Mouse (Mus musculus): Measurements from ENCODE around the gene Cdon. TPM values are rescaled to one million over a fixed set of nuclear protein-coding genes. Genes with fewer than 3 reads are reported as not detected.
"Not testable (repeated sequence)": the region's sequence is repeated elsewhere in the genome, so short reads cannot be mapped to it uniquely, and the experiment has no call there.

Cdon gene
- polyA plus RNA-seq, 1 experiment from 2014 or later: 1.0 TPM

- H3K36me3 ChIP-seq: no peaks in the 10 kb centered on the region
- no peak overlapping the region for H3K9ac ChIP-seq
- 72% methylated on average over 7 of the region's 7 CpGs for WGBS (ENCODE audit: insufficient replicate concordance)
- no peaks in the 10 kb centered on the region for H3K4me1 ChIP-seq
- H3K27me3 ChIP-seq (replicated peaks): peaks cover 6% of the 10 kb centered on the region; the same call in 1 of the 2 replicates
- H3K9me3 ChIP-seq (replicated peaks): no peaks in the 10 kb centered on the region
- no peak overlapping the region for H3K4me3 ChIP-seq
- H3K27ac ChIP-seq: no peak overlapping the region
- no peak for ATAC-seq
- H3K4me2 ChIP-seq: no peak overlapping the region
These were observed 9.0 kb upstream of the Cdon start for GRCm38 (mm10) chr9:35411975-35412374.

GRCm38 (mm10) chr9:35421730-35422235 is 855 bp downstream of the Cdon start:
- Histone ChIP-seq H3K27me3 (replicated peaks) (peaks cover 45% of the 10 kb centered on the region), H3K4me1 (peaks cover 18% of the 10 kb centered on the region), H3K36me3 (no peaks in the 10 kb centered on the region), H3K9ac (peak overlapping the region; percentile 77), H3K9me3 (replicated peaks) (no peaks in the 10 kb centered on the region), H3K27ac (peak overlapping the region; percentile 43; the same call in 1 of the 2 replicates), H3K4me3 (peak overlapping the region; percentile 74), H3K4me2 (peak overlapping the region; percentile 97)
- WGBS (ENCODE audit: insufficient replicate concordance): 3% methylated on average over 35 of the region's 35 CpGs
- no peak for ATAC-seq

GRCm38 (mm10) chr9:35422405-35422941 is 1.5 kb downstream of the Cdon start:
- Histone ChIP-seq H3K27ac (no peak overlapping the region), H3K4me1 (peaks cover 18% of the 10 kb centered on the region), H3K36me3 (no peaks in the 10 kb centered on the region), H3K4me2 (peak overlapping the region; percentile 97), H3K27me3 (replicated peaks) (peaks cover 45% of the 10 kb centered on the region), H3K4me3 (peak overlapping the region; percentile 74), H3K9me3 (replicated peaks) (no peaks in the 10 kb centered on the region), H3K9ac (no peak overlapping the region)
- ATAC-seq: no peak
- 13% methylated on average over 4 of the region's 4 CpGs for WGBS (ENCODE audit: insufficient replicate concordance)

GRCm38 (mm10) chr9:35423265-35423664 is 2.3 kb downstream of the Cdon start:
- ATAC-seq: no peak
- no peaks in the 10 kb centered on the region for H3K9me3 ChIP-seq (replicated peaks)
- no peaks in the 10 kb centered on the region for H3K36me3 ChIP-seq
- H3K4me3 ChIP-seq: no peak overlapping the region
- 39% methylated on average over 4 of the region's 4 CpGs for WGBS (ENCODE audit: insufficient replicate concordance)
- H3K4me2 ChIP-seq: no peak overlapping the region
- H3K9ac ChIP-seq: no peak overlapping the region
- peaks cover 18% of the 10 kb centered on the region for H3K4me1 ChIP-seq
- peaks cover 45% of the 10 kb centered on the region for H3K27me3 ChIP-seq (replicated peaks)
- no peak overlapping the region for H3K27ac ChIP-seq

DNA sequence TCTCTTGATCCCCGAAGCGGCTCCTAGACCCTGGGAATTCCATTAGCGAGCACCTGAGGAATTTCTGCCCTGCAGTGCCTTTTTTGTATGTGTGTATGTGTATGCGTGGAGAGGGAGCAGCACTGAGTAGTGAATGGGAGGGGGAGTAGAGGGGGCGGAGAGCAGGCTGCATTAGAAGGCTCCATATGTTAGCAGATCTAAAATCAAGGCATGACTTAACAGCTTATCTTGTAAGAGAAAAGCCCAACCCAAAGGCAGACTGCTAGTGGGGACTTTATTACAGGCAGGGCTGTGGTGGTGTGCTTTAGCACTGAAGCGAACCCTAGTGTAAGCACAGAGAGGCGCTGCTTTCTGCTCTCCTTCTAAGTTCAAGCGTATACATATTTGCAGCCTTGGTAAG is 3.7 kb downstream of the Cdon start:
- Histone ChIP-seq H3K27ac (no peak overlapping the region), H3K27me3 (replicated peaks) (peaks cover 36% of the 10 kb centered on the region), H3K4me3 (no peak overlapping the region), H3K9me3 (replicated peaks) (no peaks in the 10 kb centered on the region), H3K36me3 (no peaks in the 10 kb centered on the region), H3K4me2 (no peak overlapping the region), H3K9ac (no peak overlapping the region), H3K4me1 (peaks cover 18% of the 10 kb centered on the region)
- ATAC-seq: no peak
- 42% methylated on average over 8 of the region's 8 CpGs for WGBS (ENCODE audit: insufficient replicate concordance)

DNA sequence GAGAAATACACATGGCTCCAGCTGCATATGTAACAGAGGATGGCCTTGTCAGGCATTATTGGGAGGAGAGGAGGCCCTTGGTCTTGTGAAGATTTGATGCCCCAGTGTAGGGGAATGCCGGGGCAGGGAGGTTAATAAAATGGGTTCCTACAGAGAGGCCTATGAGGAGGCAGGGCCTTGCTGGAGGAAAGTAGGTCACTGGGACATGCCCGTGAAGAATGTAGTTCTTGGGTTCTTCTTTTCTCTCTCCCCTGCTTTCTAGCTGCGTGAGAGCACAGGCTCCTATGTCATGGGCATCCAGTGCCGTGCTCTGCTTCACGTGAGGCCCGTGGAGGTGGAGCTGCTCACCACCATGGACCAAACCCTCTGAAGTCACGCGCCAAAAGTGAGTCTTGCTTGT is 9.5 kb downstream of the Cdon start:
- Histone ChIP-seq H3K27ac (no peak overlapping the region), H3K4me1 (no peaks in the 10 kb centered on the region), H3K4me3 (no peak overlapping the region), H3K9me3 (replicated peaks) (no peaks in the 10 kb centered on the region), H3K9ac (no peak overlapping the region), H3K27me3 (replicated peaks) (0 out of 2 replicates have a peak, but pooled peaks cover under 1% of the 10 kb centered on the region), H3K4me2 (no peak overlapping the region), H3K36me3 (no peaks in the 10 kb centered on the region)
- ATAC-seq: no peak
- WGBS (ENCODE audit: insufficient replicate concordance): 72% methylated on average over 8 of the region's 8 CpGs

- no peaks in the 10 kb centered on the region for H3K27me3 ChIP-seq (replicated peaks)
- no peaks in the 10 kb centered on the region for H3K36me3 ChIP-seq
- H3K27ac ChIP-seq: no peak overlapping the region
- H3K4me3 ChIP-seq: no peak overlapping the region
- whole genome bisulfite sequencing (ENCODE audit: insufficient replicate concordance): 53% methylated on average over 6 of the region's 6 CpGs
- no peaks in the 10 kb centered on the region for H3K9me3 ChIP-seq (replicated peaks)
- no peak overlapping the region for H3K9ac ChIP-seq
- no peak for ATAC-seq
- H3K4me1 ChIP-seq: no peaks in the 10 kb centered on the region
- H3K4me2 ChIP-seq: no peak overlapping the region
These were observed 10.5 kb downstream of the Cdon start for GRCm38 (mm10) chr9:35431396-35431795.

DNA sequence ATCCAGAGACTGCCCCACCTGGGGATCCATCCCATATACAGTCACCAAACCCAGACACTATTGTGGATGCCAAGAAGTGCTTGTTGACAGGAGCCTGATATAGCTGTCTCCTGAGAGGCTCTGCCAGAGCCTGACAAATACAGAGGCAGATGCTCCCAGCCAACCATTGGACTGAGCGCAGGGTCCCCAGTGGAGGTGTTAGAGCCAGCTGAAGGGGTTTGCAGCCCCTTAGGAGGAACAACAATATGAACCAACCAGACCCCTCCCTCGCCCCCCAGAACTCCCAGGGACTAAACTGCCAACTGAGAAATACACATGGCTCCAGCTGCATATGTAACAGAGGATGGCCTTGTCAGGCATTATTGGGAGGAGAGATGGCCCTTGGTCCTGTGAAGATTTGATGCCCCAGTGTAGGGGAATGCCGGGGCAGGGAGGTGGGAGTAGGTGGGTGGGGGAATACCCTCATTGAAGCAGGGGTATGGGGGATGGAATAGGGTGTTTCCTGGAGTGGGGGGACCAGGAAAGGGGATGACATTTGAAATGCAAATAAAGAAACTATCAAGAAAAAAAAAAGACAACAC is 11.9 kb downstream of the Cdon start:
- H3K4me1 ChIP-seq; H3K4me3 ChIP-seq; H3K27ac ChIP-seq; H3K27me3 ChIP-seq (replicated peaks); H3K9ac ChIP-seq; H3K4me2 ChIP-seq; H3K36me3 ChIP-seq; ATAC-seq; H3K9me3 ChIP-seq (replicated peaks): not testable (repeated sequence)
- WGBS (ENCODE audit: insufficient replicate concordance): 70% methylated on average over 3 of the region's 3 CpGs

GRCm38 (mm10) chr9:35434340-35434739 is 13.4 kb downstream of the Cdon start:
- ATAC-seq: no peak
- H3K36me3 ChIP-seq: no peaks in the 10 kb centered on the region
- no peaks in the 10 kb centered on the region for H3K4me1 ChIP-seq
- H3K4me2 ChIP-seq: no peak overlapping the region
- H3K27ac ChIP-seq: no peak overlapping the region
- H3K9ac ChIP-seq: no peak overlapping the region
- H3K4me3 ChIP-seq: no peak overlapping the region
- WGBS (ENCODE audit: insufficient replicate concordance): 77% methylated on average over 3 of the region's 3 CpGs
- H3K27me3 ChIP-seq (replicated peaks): no peaks in the 10 kb centered on the region
- H3K9me3 ChIP-seq (replicated peaks): no peaks in the 10 kb centered on the region

GRCm38 (mm10) chr9:35435565-35435964 is 14.6 kb downstream of the Cdon start:
- no peak overlapping the region for H3K4me2 ChIP-seq
- H3K9ac ChIP-seq: no peak overlapping the region
- H3K4me1 ChIP-seq: no peaks in the 10 kb centered on the region
- no peak for ATAC-seq
- WGBS (ENCODE audit: insufficient replicate concordance): 49% methylated on average over 9 of the region's 9 CpGs
- H3K27ac ChIP-seq: no peak overlapping the region
- no peaks in the 10 kb centered on the region for H3K36me3 ChIP-seq
- no peak overlapping the region for H3K4me3 ChIP-seq
- no peaks in the 10 kb centered on the region for H3K27me3 ChIP-seq (replicated peaks)
- H3K9me3 ChIP-seq (replicated peaks): no peaks in the 10 kb centered on the region

- Histone ChIP-seq H3K9me3 (replicated peaks) (no peaks in the 10 kb centered on the region), H3K4me1 (no peaks in the 10 kb centered on the region), H3K4me2 (no peak overlapping the region), H3K27me3 (replicated peaks) (no peaks in the 10 kb centered on the region), H3K36me3 (no peaks in the 10 kb centered on the region), H3K27ac (no peak overlapping the region), H3K4me3 (no peak overlapping the region), H3K9ac (no peak overlapping the region)
- 69% methylated on average over 8 of the region's 8 CpGs for WGBS (ENCODE audit: insufficient replicate concordance)
- ATAC-seq: no peak
These were observed 17.5 kb downstream of the Cdon start for GRCm38 (mm10) chr9:35438286-35439061.

DNA sequence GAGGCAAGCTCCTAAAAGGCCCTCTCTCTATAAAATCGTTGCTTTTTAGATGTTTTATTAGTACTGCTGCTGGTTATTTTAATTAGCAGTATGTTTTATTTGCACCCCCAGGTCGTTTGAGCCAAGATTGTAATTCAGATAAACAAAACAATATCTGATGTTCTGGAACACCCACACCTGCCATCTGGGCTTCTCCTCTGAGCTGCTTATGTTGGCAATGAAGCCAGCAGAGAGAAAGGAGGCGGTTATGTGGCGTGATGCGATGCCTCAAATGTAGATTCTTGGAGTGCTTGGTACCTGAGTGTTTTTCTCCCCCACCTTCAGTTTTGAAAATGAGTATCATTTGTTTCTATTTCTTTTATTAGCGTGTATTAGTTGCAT is 18.1 kb downstream of the Cdon start:
- H3K27ac ChIP-seq: no peak overlapping the region
- no peaks in the 10 kb centered on the region for H3K9me3 ChIP-seq (replicated peaks)
- no peak for ATAC-seq
- H3K4me2 ChIP-seq: no peak overlapping the region
- no peaks in the 10 kb centered on the region for H3K4me1 ChIP-seq
- H3K9ac ChIP-seq: no peak overlapping the region
- no peak overlapping the region for H3K4me3 ChIP-seq
- WGBS (ENCODE audit: insufficient replicate concordance): 65% methylated on average over 6 of the region's 6 CpGs
- H3K27me3 ChIP-seq (replicated peaks): no peaks in the 10 kb centered on the region
- no peaks in the 10 kb centered on the region for H3K36me3 ChIP-seq
